Mouse (Mus musculus) embryonic facial prominence, embryonic 13.5 days (tissue): ENCODE data around the gene Plekha5. TPM values are rescaled to one million over a fixed set of nuclear protein-coding genes. Genes with fewer than 3 reads are reported as not detected.
A peak's percentile ranks its signal among the peaks of the same experiment; 100 is the strongest.
"Not testable (repeated sequence)": the region's sequence is repeated elsewhere in the genome, so short reads cannot be mapped to it uniquely, and the experiment has no call there.

Source experiments
- ATAC-seq: fragments of 200-750 bp; cut with Nextera tagmentation; 2 replicates; pipeline ENCODE4 v1.8.0; 2017; ENCODE audit warnings: low read depth; ENCODE audit not compliant: insufficient number of reproducible peaks, insufficient read depth, low FRiP score, low TSS enrichment
- H3K27ac ChIP-seq: fragments of 300-500 bp; sonication (generic); 2 replicates; pipeline ENCODE4 v1.5.1; 2015; ENCODE audit warnings: moderate library complexity, mild to moderate bottlenecking, inconsistent platforms
- H3K27me3 ChIP-seq: fragments of 300-500 bp; sonication (generic); 2 replicates; pipeline ENCODE4 v1.6.1; 2015; ENCODE audit warnings: mild to moderate bottlenecking, inconsistent platforms
- H3K36me3 ChIP-seq: fragments of 300-500 bp; sonication (generic); 2 replicates; pipeline ENCODE4 v1.6.1; 2015; ENCODE audit warnings: mild to moderate bottlenecking, inconsistent platforms
- H3K4me1 ChIP-seq: fragments of 300-500 bp; sonication (generic); 2 replicates; pipeline ENCODE4 v1.6.1; 2015; ENCODE audit warnings: inconsistent platforms
- H3K4me2 ChIP-seq: fragments of 300-500 bp; sonication (generic); 2 replicates; pipeline ENCODE4 v1.6.1; 2015; ENCODE audit warnings: moderate library complexity, mild to moderate bottlenecking, inconsistent platforms
- H3K4me3 ChIP-seq: fragments of 300-500 bp; sonication (generic); 2 replicates; pipeline ENCODE4 v1.5.1; 2015; ENCODE audit warnings: mild to moderate bottlenecking, inconsistent platforms
- H3K9ac ChIP-seq: fragments of 300-500 bp; sonication (generic); 2 replicates; pipeline ENCODE4 v1.6.1; 2015; ENCODE audit warnings: mild to moderate bottlenecking, inconsistent platforms
- H3K9me3 ChIP-seq: fragments of 300-500 bp; sonication (generic); 2 replicates; pipeline ENCODE4 v1.6.1; 2016; ENCODE audit warnings: inconsistent platforms
- WGBS: fragments of 180-500 bp; shearing (Covaris S2); methylation state at CpG from one replicate; pipeline ENCODE4 v1.1.7; 2015; ENCODE audit warnings: mixed read lengths; 5-methylcytosine and 5-hydroxymethylcytosine counted together
- polyA plus RNA-seq: library from polyadenylated mRNA; unstranded; fragments of >200 nt; fragmentation: Nextera tagmentation; extraction: Ambion mirVana; gene quantifications from 2 replicates; pipeline ENCODE4 v1.2.1, GENCODE M21; 2015

Gene Plekha5
- polyA plus RNA-seq, 1 experiment from 2014 or later, result 42.3 TPM

- H3K9ac ChIP-seq, result no peak overlapping the region
- no peaks in the 10 kb centered on the region for H3K27me3 ChIP-seq
- H3K9me3 ChIP-seq, result no peaks in the 10 kb centered on the region
- no peak for ATAC-seq
- H3K4me2 ChIP-seq, result no peak overlapping the region
- peaks cover 21% of the 10 kb centered on the region for H3K36me3 ChIP-seq
- 84% methylated on average over 9 of the region's 9 CpGs for WGBS
- no peak overlapping the region for H3K4me3 ChIP-seq
- H3K27ac ChIP-seq, result no peak overlapping the region
- no peaks in the 10 kb centered on the region for H3K4me1 ChIP-seq
These were observed 137.5 kb downstream of the Plekha5 start for GRCm38 (mm10) chr6:140561151-140561916.

GRCm38 (mm10) chr6:140561917-140562590 lies 138.2 kb downstream of the Plekha5 start:
- Histone ChIP-seq H3K27me3 (no peaks in the 10 kb centered on the region), H3K4me2 (no peak overlapping the region), H3K4me1 (peaks cover 1% of the 10 kb centered on the region; the same call in 1 of the 2 replicates), H3K27ac (no peak overlapping the region), H3K36me3 (peaks cover 17% of the 10 kb centered on the region), H3K9me3 (no peaks in the 10 kb centered on the region), H3K4me3 (no peak overlapping the region), H3K9ac (no peak overlapping the region)
- ATAC-seq, result no peak
- WGBS, result 82% methylated on average over 9 of the region's 9 CpGs

GRCm38 (mm10) chr6:140567199-140567598 lies 143.3 kb downstream of the Plekha5 start:
- H3K27ac ChIP-seq, result no peak overlapping the region
- ATAC-seq, result no peak
- H3K9me3 ChIP-seq, result no peaks in the 10 kb centered on the region
- WGBS, result 92% methylated on average over 2 of the region's 2 CpGs
- H3K9ac ChIP-seq, result no peak overlapping the region
- peaks cover 33% of the 10 kb centered on the region for H3K36me3 ChIP-seq
- H3K4me2 ChIP-seq, result no peak overlapping the region
- peaks cover 9% of the 10 kb centered on the region; the same call in 1 of the 2 replicates for H3K4me1 ChIP-seq
- no peaks in the 10 kb centered on the region for H3K27me3 ChIP-seq
- no peak overlapping the region for H3K4me3 ChIP-seq

GRCm38 (mm10) chr6:140567897-140568296 lies 144.0 kb downstream of the Plekha5 start:
- H3K4me3 ChIP-seq, result no peak overlapping the region
- no peak overlapping the region for H3K4me2 ChIP-seq
- peaks cover 9% of the 10 kb centered on the region; the same call in 1 of the 2 replicates for H3K4me1 ChIP-seq
- H3K27me3 ChIP-seq, result no peaks in the 10 kb centered on the region
- WGBS, result 61% methylated on average over 2 of the region's 2 CpGs
- H3K9ac ChIP-seq, result no peak overlapping the region
- H3K9me3 ChIP-seq, result no peaks in the 10 kb centered on the region
- ATAC-seq, result no peak
- H3K36me3 ChIP-seq, result peaks cover 39% of the 10 kb centered on the region
- 0 out of 2 replicates have a peak overlapping the region, but pooled peaks have one; percentile 16 for H3K27ac ChIP-seq

GRCm38 (mm10) chr6:140570152-140570551 lies 146.3 kb downstream of the Plekha5 start:
- H3K9me3 ChIP-seq, result no peaks in the 10 kb centered on the region
- peaks cover 51% of the 10 kb centered on the region for H3K36me3 ChIP-seq
- H3K4me1 ChIP-seq, result peaks cover 9% of the 10 kb centered on the region; the same call in 1 of the 2 replicates
- H3K27me3 ChIP-seq, result no peaks in the 10 kb centered on the region
- H3K27ac ChIP-seq, result no peak overlapping the region
- WGBS, result 75% methylated on average over 11 of the region's 11 CpGs
- no peak overlapping the region for H3K4me2 ChIP-seq
- no peak for ATAC-seq
- H3K4me3 ChIP-seq, result no peak overlapping the region
- H3K9ac ChIP-seq, result no peak overlapping the region

GRCm38 (mm10) chr6:140574943-140575342 lies 151.1 kb downstream of the Plekha5 start:
- 91% methylated on average over 3 of the region's 3 CpGs for WGBS
- H3K4me2 ChIP-seq, result no peak overlapping the region

GRCm38 (mm10) chr6:140576133-140576532 lies 152.3 kb downstream of the Plekha5 start:
- Histone ChIP-seq H3K4me3 (no peak overlapping the region), H3K27ac (no peak overlapping the region), H3K27me3 (no peaks in the 10 kb centered on the region), H3K9me3 (no peaks in the 10 kb centered on the region), H3K9ac (no peak overlapping the region), H3K36me3 (peaks cover 60% of the 10 kb centered on the region), H3K4me2 (no peak overlapping the region), H3K4me1 (no peaks in the 10 kb centered on the region)
- no peak for ATAC-seq
- 73% methylated on average over 8 of the region's 8 CpGs for WGBS

More at GRCm38 (mm10) chr6:140574943-140575342, 151.1 kb downstream of the Plekha5 start:
- no peak overlapping the region for H3K9ac ChIP-seq
- no peaks in the 10 kb centered on the region for H3K4me1 ChIP-seq
- H3K9me3 ChIP-seq, result no peaks in the 10 kb centered on the region
- H3K27me3 ChIP-seq, result no peaks in the 10 kb centered on the region
- H3K4me3 ChIP-seq, result no peak overlapping the region
- no peak for ATAC-seq
- H3K27ac ChIP-seq, result no peak overlapping the region
- H3K36me3 ChIP-seq, result peaks cover 68% of the 10 kb centered on the region

- Histone ChIP-seq H3K27ac (no peak overlapping the region), H3K4me1 (no peaks in the 10 kb centered on the region), H3K27me3 (no peaks in the 10 kb centered on the region), H3K9me3 (no peaks in the 10 kb centered on the region), H3K9ac (no peak overlapping the region), H3K4me2 (no peak overlapping the region), H3K36me3 (peaks cover 57% of the 10 kb centered on the region), H3K4me3 (no peak overlapping the region)
- ATAC-seq, result no peak
- WGBS, result 82% methylated on average over 18 of the region's 18 CpGs
These were observed 153.3 kb downstream of the Plekha5 start for GRCm38 (mm10) chr6:140576961-140577821.

GRCm38 (mm10) chr6:140577822-140578170 lies 153.9 kb downstream of the Plekha5 start:
- Histone ChIP-seq H3K4me1 (no peaks in the 10 kb centered on the region), H3K27ac (no peak overlapping the region), H3K9ac (no peak overlapping the region), H3K36me3 (peaks cover 55% of the 10 kb centered on the region), H3K4me3 (no peak overlapping the region), H3K9me3 (no peaks in the 10 kb centered on the region), H3K27me3 (no peaks in the 10 kb centered on the region), H3K4me2 (no peak overlapping the region)
- no peak for ATAC-seq
- 95% methylated on average over 4 of the region's 4 CpGs for WGBS

- peaks cover 52% of the 10 kb centered on the region for H3K36me3 ChIP-seq
These were observed 155.1 kb downstream of the Plekha5 start for GRCm38 (mm10) chr6:140578985-140579384.

GRCm38 (mm10) chr6:140580170-140580569 lies 156.3 kb downstream of the Plekha5 start:
- no peaks in the 10 kb centered on the region for H3K9me3 ChIP-seq
- H3K4me2 ChIP-seq, result no peak overlapping the region
- no peak overlapping the region for H3K27ac ChIP-seq
- H3K4me3 ChIP-seq, result no peak overlapping the region
- H3K4me1 ChIP-seq, result no peaks in the 10 kb centered on the region
- peaks cover 41% of the 10 kb centered on the region for H3K36me3 ChIP-seq
- 89% methylated on average over 4 of the region's 4 CpGs for WGBS
- no peak for ATAC-seq
- no peak overlapping the region for H3K9ac ChIP-seq
- no peaks in the 10 kb centered on the region for H3K27me3 ChIP-seq

More at GRCm38 (mm10) chr6:140578985-140579384, 155.1 kb downstream of the Plekha5 start:
- not testable (repeated sequence) for ATAC-seq, H3K9me3 ChIP-seq, H3K9ac ChIP-seq, H3K27me3 ChIP-seq, H3K27ac ChIP-seq, H3K4me2 ChIP-seq, H3K4me3 ChIP-seq, H3K4me1 ChIP-seq
